Mouse (Mus musculus) hindbrain, embryonic 10.5 days (tissue): Measurements from ENCODE around the gene Serpina3i. TPM values are rescaled to one million over a fixed set of nuclear protein-coding genes. Genes with fewer than 3 reads are reported as not detected.

Source experiments
- polyA plus RNA-seq: library from polyadenylated mRNA; unstranded; fragments of >200 nt; fragmentation: Nextera tagmentation; extraction: Ambion mirVana; gene quantifications from 2 replicates; pipeline ENCODE4 v1.2.1, GENCODE M21; 2016

Gene Serpina3i
- polyA plus RNA-seq, 1 experiment from 2014 or later: not detected

Other genes with a start within 250 kb of the Serpina3i start
- not detected in 2 replicates for gene Serpina9, start 249.4 kb upstream of the Serpina3i start, polyA plus RNA-seq
- not detected in 2 replicates for gene Serpina12, start 218.7 kb upstream of the Serpina3i start, polyA plus RNA-seq
- not detected in 2 replicates for gene Serpina5, start 162.0 kb upstream of the Serpina3i start, polyA plus RNA-seq
- not detected in 2 replicates for gene Serpina3a, start 150.4 kb upstream of the Serpina3i start, polyA plus RNA-seq
- not detected in 2 replicates for gene Serpina3b, start 135.1 kb upstream of the Serpina3i start, polyA plus RNA-seq
- gene Serpina3c, start 109.3 kb upstream of the Serpina3i start, polyA plus RNA-seq: not detected in 2 replicates
- gene Serpina3f, start 48.6 kb upstream of the Serpina3i start, polyA plus RNA-seq: 0.47 TPM in 1 of 2 replicates, not detected in the other
- not detected in 2 replicates for gene Serpina3g, start 26.9 kb upstream of the Serpina3i start, polyA plus RNA-seq
- not detected in 2 replicates for gene Serpina3j, start 51.4 kb downstream of the Serpina3i start, polyA plus RNA-seq
- not detected in 2 replicates for gene Serpina3k, start 75.4 kb downstream of the Serpina3i start, polyA plus RNA-seq
- not detected in 2 replicates for gene Serpina3m, start 75.4 kb downstream of the Serpina3i start, polyA plus RNA-seq
- gene Serpina3n, start 143.6 kb downstream of the Serpina3i start, polyA plus RNA-seq: not detected in 2 replicates
- 0.55 and 0.76 TPM in 2 replicates for gene Gsc, start 210.2 kb downstream of the Serpina3i start, polyA plus RNA-seq